Mouse (Mus musculus) embryonic facial prominence, embryonic 11.5 days (tissue): ENCODE data around the gene Ip6k2. TPM values are rescaled to one million over a fixed set of nuclear protein-coding genes. Genes with fewer than 3 reads are reported as not detected.

Experiments used
- ATAC-seq: fragments of 200-750 bp; cut with Nextera tagmentation; replicated peaks from 2 replicates; pipeline ENCODE4 v1.8.0; 2017; ENCODE audit warnings: low read depth; ENCODE audit not compliant: insufficient number of reproducible peaks, low FRiP score, low TSS enrichment
- DNase-seq: peaks from one replicate; pipeline ENCODE4 v3.0.0-alpha.2; 2015; ENCODE audit warnings: low spot score
- H3K27ac ChIP-seq: fragments of 300-500 bp; sonication (generic); replicated peaks from 2 replicates; pipeline ENCODE4 v1.5.1; 2014; ENCODE audit warnings: mild to moderate bottlenecking, low read depth, low read length, control low read depth
- H3K27me3 ChIP-seq: fragments of 300-500 bp; sonication (generic); 2 replicates; pipeline ENCODE4 v1.6.1; 2014; ENCODE audit warnings: mild to moderate bottlenecking, low read length, moderate library complexity, mixed read lengths; ENCODE audit not compliant: control insufficient read depth, insufficient read depth
- H3K36me3 ChIP-seq: fragments of 300-500 bp; sonication (generic); replicated peaks from 2 replicates; pipeline ENCODE4 v1.6.1; 2014; ENCODE audit warnings: low read depth, mild to moderate bottlenecking, low read length, moderate library complexity, mixed read lengths; ENCODE audit not compliant: control insufficient read depth, insufficient read depth
- H3K4me1 ChIP-seq: fragments of 300-500 bp; sonication (generic); 2 replicates; pipeline ENCODE4 v1.6.1; 2014; ENCODE audit warnings: low read length, mixed read lengths; ENCODE audit not compliant: control insufficient read depth, insufficient read depth
- H3K4me2 ChIP-seq: fragments of 300-500 bp; sonication (generic); 2 replicates; pipeline ENCODE4 v1.6.1; 2014; ENCODE audit warnings: low read depth, mild to moderate bottlenecking, control low read depth, low read length, moderate library complexity
- H3K4me3 ChIP-seq: fragments of 300-500 bp; sonication (generic); 2 replicates; pipeline ENCODE4 v1.5.1; 2014; ENCODE audit warnings: low read depth, low read length, control low read depth
- H3K9ac ChIP-seq: fragments of 300-500 bp; sonication (generic); replicated peaks from 2 replicates; pipeline ENCODE4 v1.6.1; 2014; ENCODE audit warnings: mild to moderate bottlenecking, control low read depth, low read length
- H3K9me3 ChIP-seq: fragments of 300-500 bp; sonication (generic); replicated peaks from 2 replicates; pipeline ENCODE4 v1.6.1; 2016; ENCODE audit warnings: mild to moderate bottlenecking, low read length, inconsistent platforms, mixed read lengths; ENCODE audit not compliant: control insufficient read depth
- WGBS: fragments of 180-500 bp; shearing (Covaris S2); extraction: QIAGEN DNeasy Blood & Tissue Kit; methylation state at CpG from one replicate; pipeline ENCODE4 v1.1.7; 2014; 5-methylcytosine and 5-hydroxymethylcytosine counted together
- polyA plus RNA-seq: library from polyadenylated mRNA; unstranded; fragments of >200 nt; fragmentation: Nextera tagmentation; extraction: Ambion mirVana; gene quantifications from 2 replicates; pipeline ENCODE4 v1.2.1, GENCODE M21; 2014

The Ip6k2 gene
- polyA plus RNA-seq, 1 experiment from 2014 or later = 113 TPM

- H3K9me3 ChIP-seq = no peaks in the 10 kb centered on the region
- DNase-seq (peak; percentile 90), ATAC-seq (peak; percentile 42)
- no peaks in the 10 kb centered on the region; the same call in 1 of the 2 replicates for H3K4me1 ChIP-seq
- H3K4me2 ChIP-seq = peak within 1 kb of the TSS; percentile 79
- WGBS = 2% methylated on average over 52 of the region's 70 CpGs
- peak within 1 kb of the TSS; percentile 41 for H3K4me3 ChIP-seq
- no peak within 1 kb of the TSS for H3K9ac ChIP-seq
- H3K27ac ChIP-seq = no peak within 1 kb of the TSS
- peaks cover 52% of the 10 kb centered on the region for H3K27me3 ChIP-seq
- no peaks in the 10 kb centered on the region for H3K36me3 ChIP-seq
These were observed 42.5 kb downstream of the Ip6k2 start, which contains the start of gene Celsr3 for GRCm38 (mm10) chr9:108825820-108826699. Gene Celsr3 (plus strand): TSS chr9:108826320.

DNA sequence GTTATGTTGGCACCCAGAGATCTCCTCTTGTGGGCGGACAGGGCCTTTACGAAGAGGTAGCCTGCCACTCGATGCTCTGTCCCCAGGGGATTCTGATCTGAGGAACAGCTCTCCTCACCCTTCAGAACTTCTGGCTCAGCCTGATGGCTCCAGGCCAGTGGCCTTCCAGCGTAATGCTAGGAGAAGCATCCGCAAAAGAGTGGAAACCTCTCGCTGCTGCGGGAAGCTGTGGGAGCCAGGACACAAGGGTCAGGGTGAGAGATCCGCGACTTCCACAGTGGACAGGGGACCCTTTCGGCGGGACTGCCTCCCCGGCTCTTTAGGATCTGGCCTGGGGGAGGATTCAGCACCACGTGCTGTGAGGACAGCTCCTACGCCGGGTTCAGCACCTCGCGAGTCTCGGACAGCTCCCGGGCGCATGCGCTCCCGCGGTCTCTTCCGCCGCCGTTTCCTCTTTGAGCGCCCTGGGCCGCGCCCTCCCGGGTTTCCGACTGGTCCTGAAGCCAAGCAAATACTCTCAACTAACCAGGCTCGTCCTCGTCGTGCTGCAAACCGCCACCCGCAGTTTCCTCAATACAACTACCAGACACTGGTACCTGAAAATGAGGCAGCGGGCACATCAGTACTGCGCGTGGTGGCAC is 43.2 kb downstream of the Ip6k2 start:
- peak; percentile 76 for DNase-seq
- peaks cover 56% of the 10 kb centered on the region for H3K27me3 ChIP-seq
- no peak for ATAC-seq
- H3K4me1 ChIP-seq = peaks cover 3% of the 10 kb centered on the region
- H3K9ac ChIP-seq = no peak overlapping the region
- peak overlapping the region; percentile 79 for H3K4me2 ChIP-seq
- WGBS = 3% methylated on average over 39 of the region's 39 CpGs
- H3K9me3 ChIP-seq = no peaks in the 10 kb centered on the region
- H3K27ac ChIP-seq = no peak overlapping the region
- H3K36me3 ChIP-seq = no peaks in the 10 kb centered on the region
- peak overlapping the region; percentile 33 for H3K4me3 ChIP-seq

DNA sequence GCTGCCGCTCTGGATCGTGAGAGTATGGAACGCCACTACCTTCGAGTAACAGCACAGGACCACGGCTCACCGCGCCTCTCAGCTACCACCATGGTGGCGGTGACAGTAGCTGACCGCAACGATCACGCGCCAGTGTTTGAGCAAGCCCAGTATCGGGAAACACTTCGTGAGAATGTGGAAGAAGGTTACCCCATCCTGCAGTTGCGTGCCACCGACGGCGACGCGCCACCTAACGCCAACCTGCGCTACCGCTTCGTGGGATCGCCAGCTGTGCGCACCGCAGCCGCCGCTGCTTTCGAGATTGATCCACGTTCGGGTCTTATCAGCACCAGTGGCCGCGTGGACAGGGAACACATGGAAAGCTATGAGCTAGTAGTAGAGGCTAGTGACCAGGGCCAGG is 43.9 kb downstream of the Ip6k2 start:
- H3K4me1 ChIP-seq = peaks cover 5% of the 10 kb centered on the region
- H3K36me3 ChIP-seq = no peaks in the 10 kb centered on the region
- peak overlapping the region; percentile 33 for H3K4me3 ChIP-seq
- H3K9me3 ChIP-seq = no peaks in the 10 kb centered on the region
- 10% methylated on average over 34 of the region's 34 CpGs for WGBS
- no peak overlapping the region for H3K27ac ChIP-seq
- H3K27me3 ChIP-seq = peaks cover 58% of the 10 kb centered on the region
- no peak for ATAC-seq
- no peak for DNase-seq
- peak overlapping the region; percentile 79 for H3K4me2 ChIP-seq
- no peak overlapping the region for H3K9ac ChIP-seq

DNA sequence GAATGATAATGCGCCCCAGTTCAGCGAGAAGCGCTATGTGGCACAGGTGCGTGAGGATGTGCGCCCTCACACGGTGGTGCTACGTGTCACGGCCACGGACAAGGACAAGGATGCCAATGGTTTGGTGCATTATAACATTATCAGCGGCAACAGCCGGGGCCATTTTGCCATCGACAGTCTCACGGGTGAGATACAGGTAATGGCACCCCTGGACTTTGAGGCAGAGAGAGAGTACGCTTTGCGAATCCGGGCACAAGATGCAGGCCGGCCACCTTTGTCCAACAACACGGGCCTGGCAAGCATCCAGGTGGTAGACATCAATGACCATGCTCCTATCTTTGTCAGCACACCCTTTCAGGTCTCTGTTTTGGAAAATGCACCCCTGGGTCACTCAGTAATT is 44.3 kb downstream of the Ip6k2 start:
- Histone ChIP-seq H3K27me3 (peaks cover 58% of the 10 kb centered on the region), H3K4me2 (no peak overlapping the region), H3K4me1 (peaks cover 5% of the 10 kb centered on the region), H3K27ac (no peak overlapping the region), H3K9me3 (no peaks in the 10 kb centered on the region), H3K36me3 (no peaks in the 10 kb centered on the region), H3K4me3 (no peak overlapping the region), H3K9ac (no peak overlapping the region)
- ATAC-seq = no peak
- DNase-seq = no peak
- 66% methylated on average over 18 of the region's 18 CpGs for WGBS

DNA sequence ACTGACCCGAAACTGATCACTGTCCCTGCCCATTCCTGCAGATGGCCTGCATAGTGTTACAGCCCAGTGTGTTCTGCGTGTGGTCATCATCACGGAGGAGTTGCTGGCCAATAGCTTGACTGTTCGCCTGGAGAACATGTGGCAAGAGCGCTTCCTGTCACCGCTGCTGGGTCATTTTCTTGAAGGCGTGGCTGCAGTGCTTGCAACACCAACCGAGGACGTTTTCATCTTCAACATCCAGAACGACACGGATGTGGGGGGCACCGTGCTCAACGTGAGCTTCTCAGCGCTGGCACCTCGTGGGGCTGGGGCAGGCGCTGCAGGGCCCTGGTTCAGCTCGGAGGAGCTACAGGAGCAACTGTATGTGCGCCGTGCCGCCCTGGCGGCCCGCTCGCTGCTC is 48.0 kb downstream of the Ip6k2 start:
- no peak overlapping the region for H3K27ac ChIP-seq
- WGBS = 7% methylated on average over 23 of the region's 23 CpGs
- ATAC-seq = no peak
- no peaks in the 10 kb centered on the region for H3K9me3 ChIP-seq
- no peak overlapping the region for H3K9ac ChIP-seq
- H3K4me1 ChIP-seq = peaks cover 5% of the 10 kb centered on the region; the same call in 1 of the 2 replicates
- H3K4me2 ChIP-seq = peak overlapping the region; percentile 86
- no peaks in the 10 kb centered on the region for H3K36me3 ChIP-seq
- DNase-seq = no peak
- peaks cover 33% of the 10 kb centered on the region for H3K27me3 ChIP-seq
- peak overlapping the region; percentile 35 for H3K4me3 ChIP-seq

DNA sequence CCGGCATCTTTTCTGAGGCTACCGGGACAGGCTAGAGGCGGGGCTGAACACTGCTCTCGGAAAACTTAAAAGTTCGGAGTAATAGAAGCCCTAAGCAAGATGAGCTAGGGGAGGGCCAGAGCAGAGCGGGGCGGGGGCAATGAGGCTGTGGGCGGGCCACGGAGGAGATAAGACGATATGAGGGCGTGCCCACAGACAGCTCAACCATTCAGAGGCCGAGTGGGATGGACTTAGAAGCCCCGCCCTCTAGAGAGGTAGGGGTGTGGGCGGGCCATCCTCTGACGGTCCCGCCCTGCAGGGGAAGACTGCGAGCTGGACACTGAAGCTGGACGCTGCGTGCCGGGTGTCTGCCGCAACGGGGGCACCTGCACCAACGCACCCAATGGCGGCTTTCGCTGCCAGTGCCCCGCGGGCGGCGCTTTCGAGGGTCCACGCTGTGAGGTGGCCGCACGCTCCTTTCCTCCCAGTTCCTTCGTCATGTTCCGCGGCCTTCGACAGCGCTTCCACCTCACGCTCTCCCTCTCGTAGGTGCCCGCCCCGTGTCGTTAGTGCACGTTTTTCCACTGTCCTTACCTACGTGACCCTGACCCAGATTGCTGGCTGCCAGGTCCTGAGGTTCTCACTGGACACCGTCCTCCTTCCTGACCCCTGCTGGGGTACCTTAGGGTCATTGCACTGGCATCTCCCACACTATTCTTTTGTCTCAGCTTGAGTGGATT is 49.0 kb downstream of the Ip6k2 start:
- Histone ChIP-seq H3K4me3 (peak overlapping the region; percentile 35), H3K27me3 (peaks cover 25% of the 10 kb centered on the region), H3K9ac (no peak overlapping the region), H3K4me1 (peaks cover 5% of the 10 kb centered on the region; the same call in 1 of the 2 replicates), H3K36me3 (no peaks in the 10 kb centered on the region), H3K9me3 (no peaks in the 10 kb centered on the region), H3K4me2 (peak overlapping the region; percentile 86), H3K27ac (no peak overlapping the region)
- WGBS = 7% methylated on average over 42 of the region's 46 CpGs
- DNase-seq (peak; percentile 95), ATAC-seq (peak; percentile 93)

GRCm38 (mm10) chr9:108842989-108843388 is 59.4 kb downstream of the Ip6k2 start:
- Histone ChIP-seq H3K27ac (no peak overlapping the region), H3K4me1 (no peaks in the 10 kb centered on the region), H3K9ac (no peak overlapping the region), H3K4me3 (no peak overlapping the region), H3K36me3 (no peaks in the 10 kb centered on the region), H3K27me3 (no peaks in the 10 kb centered on the region), H3K9me3 (no peaks in the 10 kb centered on the region), H3K4me2 (no peak overlapping the region; the same call in 1 of the 2 replicates)
- ATAC-seq (no peak; the same call in 1 of the 2 replicates), DNase-seq (peak; percentile 33)
- WGBS = 18% methylated on average over 14 of the region's 14 CpGs
